Mouse (Mus musculus): Measurements from ENCODE around the gene Olfr1196. TPM values are rescaled to one million over a fixed set of nuclear protein-coding genes. Genes with fewer than 3 reads are reported as not detected.
"Not testable (repeated sequence)": the region's sequence is repeated elsewhere in the genome, so short reads cannot be mapped to it uniquely, and the experiment has no call there.

Olfr1196 gene
- not detected in 2 replicates for polyA plus RNA-seq (2015; fragmentation: Nextera tagmentation; extraction: Ambion mirVana)

DNA sequence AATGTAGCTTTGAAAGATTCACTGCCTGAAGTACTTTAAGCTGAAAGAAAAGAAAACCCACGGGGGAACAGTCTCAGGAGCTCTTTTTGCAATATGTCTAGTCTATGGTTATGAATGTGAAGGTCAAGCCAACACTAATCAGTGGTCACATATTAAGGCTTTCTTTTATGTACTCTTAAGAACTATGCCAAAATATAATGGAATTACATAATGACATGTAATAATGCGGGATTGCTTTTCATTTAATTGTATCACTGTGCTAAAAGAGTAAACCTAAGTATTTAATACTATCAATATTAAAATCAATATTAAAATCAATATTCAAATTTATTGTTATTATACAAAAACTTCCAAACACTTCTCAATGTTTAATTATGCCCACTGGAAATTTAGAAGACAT, at the start of gene Olfr1196:
Gene Olfr1196 (minus strand): TSS at position 101 of the 400 bp plus-strand sequence.
- no peak within 1 kb of the TSS for H3K4me2 ChIP-seq
- no peaks in the 10 kb centered on the region for H3K9me3 ChIP-seq
- H3K9ac ChIP-seq = no peak within 1 kb of the TSS
- WGBS = 84% methylated on average over 2 of the region's 2 CpGs
- no peaks in the 10 kb centered on the region for H3K27me3 ChIP-seq
- H3K27ac ChIP-seq = no peak within 1 kb of the TSS
- no peaks in the 10 kb centered on the region for H3K4me1 ChIP-seq
- no peaks in the 10 kb centered on the region for H3K36me3 ChIP-seq
- no peak for ATAC-seq (ENCODE audit: borderline replicate concordance, extremely low read depth, low FRiP score, low TSS enrichment)
- H3K4me3 ChIP-seq = no peak within 1 kb of the TSS

DNA sequence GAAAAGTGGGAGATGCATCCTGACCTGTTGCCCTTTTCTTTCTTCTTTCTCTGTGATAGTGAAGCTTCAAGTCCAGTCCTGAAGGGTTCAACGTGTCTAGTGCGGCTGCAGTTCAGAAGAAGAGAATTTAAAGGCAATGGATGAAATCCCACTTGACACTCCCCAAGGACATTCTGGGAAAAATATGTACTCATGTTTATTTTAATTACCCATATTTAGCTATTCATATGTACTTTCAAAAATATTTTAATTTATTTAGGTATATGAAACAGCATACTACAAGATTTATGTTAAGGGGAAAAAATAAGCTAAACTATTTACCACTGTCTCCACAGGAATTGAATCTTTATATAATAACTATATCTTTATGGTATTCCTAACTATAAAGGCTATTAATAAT, 46.9 kb upstream of the Olfr1196 start, which contains the start of gene Olfr1198:
Gene Olfr1198 (minus strand): TSS at position 101 of the 400 bp plus-strand sequence.
- Histone ChIP-seq H3K36me3 (no peaks in the 10 kb centered on the region), H3K4me1 (no peaks in the 10 kb centered on the region), H3K4me2 (no peak within 1 kb of the TSS), H3K9me3 (no peaks in the 10 kb centered on the region), H3K4me3 (no peak within 1 kb of the TSS), H3K27me3 (no peaks in the 10 kb centered on the region), H3K27ac (no peak within 1 kb of the TSS), H3K9ac (no peak within 1 kb of the TSS)
- 82% methylated on average over 2 of the region's 2 CpGs for WGBS
- ATAC-seq (ENCODE audit: borderline replicate concordance, extremely low read depth, low FRiP score, low TSS enrichment) = no peak

DNA sequence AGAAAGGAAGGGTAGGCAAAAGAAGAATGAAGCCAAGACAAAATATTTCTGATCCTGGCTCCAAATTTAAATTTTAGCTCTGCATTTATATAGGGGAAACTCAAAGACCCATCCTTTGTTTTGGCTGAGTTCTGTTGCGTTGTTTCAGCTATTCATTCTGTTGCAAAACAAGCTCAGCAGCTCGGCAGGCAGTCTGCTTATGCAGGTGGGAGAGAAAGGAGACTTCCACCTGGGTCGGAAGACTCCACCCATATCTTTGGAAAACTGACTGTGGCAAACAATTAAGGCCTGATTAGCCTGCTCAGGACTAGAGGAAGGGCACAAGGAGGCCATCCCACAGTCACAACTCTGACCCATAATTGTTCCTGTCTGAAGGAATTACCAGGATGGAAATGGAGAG, 39.0 kb upstream of the Olfr1196 start:
- Histone ChIP-seq H3K4me3 (no peak overlapping the region), H3K4me1 (no peaks in the 10 kb centered on the region), H3K9ac (no peak overlapping the region), H3K27ac (no peak overlapping the region), H3K27me3 (no peaks in the 10 kb centered on the region), H3K9me3 (no peaks in the 10 kb centered on the region), H3K4me2 (no peak overlapping the region), H3K36me3 (no peaks in the 10 kb centered on the region)
- no peak for ATAC-seq (ENCODE audit: borderline replicate concordance, extremely low read depth, low FRiP score, low TSS enrichment)
- WGBS = 75% methylated on average over 3 of the region's 3 CpGs

DNA sequence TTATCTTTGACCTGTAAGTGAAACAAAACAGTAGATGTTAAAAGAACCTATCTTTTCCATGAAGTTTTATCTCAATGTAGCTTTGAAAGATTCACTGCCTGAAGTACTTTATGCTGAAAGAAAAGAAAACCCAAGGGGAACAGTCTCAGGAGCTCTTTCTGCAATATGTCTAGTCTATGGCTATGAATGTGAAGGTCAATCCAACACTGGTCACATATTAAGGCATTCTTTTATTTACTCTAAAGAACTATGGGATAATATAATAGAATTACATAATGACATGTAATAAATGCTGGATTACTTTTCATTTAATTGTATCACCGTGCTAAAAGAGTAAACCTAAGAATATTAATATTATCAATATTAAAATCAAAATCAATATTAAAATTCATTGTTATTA, 27.9 kb upstream of the Olfr1196 start, which contains the start of gene Olfr1197:
Gene Olfr1197 (minus strand): TSS at position 101 of the 400 bp plus-strand sequence.
- no peak within 1 kb of the TSS for H3K9ac ChIP-seq
- H3K27me3 ChIP-seq = no peaks in the 10 kb centered on the region
- H3K36me3 ChIP-seq = no peaks in the 10 kb centered on the region
- H3K4me1 ChIP-seq = no peaks in the 10 kb centered on the region
- H3K4me2 ChIP-seq = no peak within 1 kb of the TSS
- H3K4me3 ChIP-seq = no peak within 1 kb of the TSS
- no peak for ATAC-seq (ENCODE audit: borderline replicate concordance, extremely low read depth, low FRiP score, low TSS enrichment)
- WGBS = 78% methylated on average over 1 of the region's 1 CpGs
- no peaks in the 10 kb centered on the region for H3K9me3 ChIP-seq
- H3K27ac ChIP-seq = no peak within 1 kb of the TSS

DNA sequence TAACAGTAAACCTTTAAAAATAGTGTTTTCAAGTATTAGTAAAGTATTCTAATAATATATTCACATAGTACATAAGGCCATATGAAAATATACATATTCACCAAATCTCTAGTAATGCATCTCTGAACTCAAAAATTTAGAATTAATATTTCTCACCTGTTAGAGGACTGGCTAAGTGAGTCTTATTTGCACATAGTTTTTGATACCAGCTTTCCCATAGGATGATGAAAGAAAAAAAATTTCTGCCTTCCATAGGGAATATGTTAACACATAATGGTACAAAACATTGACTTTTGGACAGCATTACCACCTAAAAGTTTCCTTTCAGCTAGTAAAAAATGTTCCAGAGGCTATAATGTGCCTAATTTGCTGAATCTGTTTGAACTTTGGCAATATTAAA, 15.3 kb downstream of the Olfr1196 start, which contains the start of gene Olfr1195:
Gene Olfr1195 (minus strand): TSS at position 101 of the 400 bp plus-strand sequence.
- no peak within 1 kb of the TSS for H3K4me3 ChIP-seq
- no peak within 1 kb of the TSS for H3K4me2 ChIP-seq
- no peaks in the 10 kb centered on the region for H3K4me1 ChIP-seq
- no peak for ATAC-seq (ENCODE audit: borderline replicate concordance, extremely low read depth, low FRiP score, low TSS enrichment)
- no peaks in the 10 kb centered on the region for H3K27me3 ChIP-seq
- no peaks in the 10 kb centered on the region for H3K36me3 ChIP-seq
- no peaks in the 10 kb centered on the region for H3K9me3 ChIP-seq
- H3K9ac ChIP-seq = no peak within 1 kb of the TSS
- no peak within 1 kb of the TSS for H3K27ac ChIP-seq

DNA sequence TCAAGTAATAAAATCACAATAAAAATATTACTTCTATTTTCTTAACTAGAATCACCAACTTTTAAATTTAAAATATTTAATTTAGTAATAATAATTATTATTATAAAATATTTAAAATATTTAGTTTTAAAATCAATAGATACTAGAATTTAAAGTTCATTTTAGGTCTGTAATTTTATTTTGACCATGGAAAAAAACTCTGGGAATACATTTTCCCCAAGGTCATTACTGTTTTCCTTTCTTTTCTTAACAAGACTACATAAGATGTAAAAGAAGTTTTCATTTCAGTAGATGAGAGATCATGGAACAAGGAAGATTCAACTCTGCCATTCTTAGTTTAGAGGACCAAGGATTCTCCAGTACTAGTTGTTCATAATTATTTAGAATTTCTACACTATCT, 29.1 kb downstream of the Olfr1196 start, which contains the start of gene Olfr1193:
Gene Olfr1193 (plus strand): TSS at position 301 of the 400 bp plus-strand sequence.
- H3K4me2 ChIP-seq; H3K4me1 ChIP-seq; H3K4me3 ChIP-seq; H3K9me3 ChIP-seq; H3K9ac ChIP-seq; ATAC-seq (ENCODE audit: borderline replicate concordance, extremely low read depth, low FRiP score, low TSS enrichment); H3K27ac ChIP-seq; H3K36me3 ChIP-seq; H3K27me3 ChIP-seq: not testable (repeated sequence)

DNA sequence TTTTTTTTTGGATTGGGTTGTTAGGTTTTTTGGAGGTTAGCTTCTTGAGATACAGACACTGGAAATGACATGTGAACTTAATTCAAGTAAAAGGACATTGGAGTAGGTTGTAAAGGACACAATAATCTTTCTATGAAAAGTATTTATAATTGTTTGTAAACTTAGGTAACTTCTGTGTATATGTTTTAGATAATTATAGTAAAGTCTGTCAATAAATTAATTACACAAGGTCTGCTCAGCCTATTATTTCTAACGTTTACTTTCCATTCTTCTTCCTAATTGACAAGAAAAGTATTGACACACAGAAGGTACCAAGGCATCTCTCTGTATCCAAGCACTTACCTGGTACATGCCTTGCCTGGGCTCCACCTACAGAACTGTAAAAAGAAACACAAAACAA, 56.2 kb downstream of the Olfr1196 start, which contains the start of gene Olfr1192-ps1:
Gene Olfr1192-ps1 (plus strand): TSS at position 301 of the 400 bp plus-strand sequence.
- ATAC-seq (ENCODE audit: borderline replicate concordance, extremely low read depth, low FRiP score, low TSS enrichment) = no peak
- no peaks in the 10 kb centered on the region for H3K36me3 ChIP-seq

More for the DNA sequence above, 56.2 kb downstream of the Olfr1196 start, which contains the start of gene Olfr1192-ps1:
- no peak within 1 kb of the TSS for H3K4me3 ChIP-seq
- WGBS = 32% methylated on average over 1 of the region's 1 CpGs
- no peak within 1 kb of the TSS for H3K9ac ChIP-seq
- H3K4me2 ChIP-seq = no peak within 1 kb of the TSS
- no peaks in the 10 kb centered on the region for H3K4me1 ChIP-seq
- H3K27me3 ChIP-seq = no peaks in the 10 kb centered on the region
- no peaks in the 10 kb centered on the region for H3K9me3 ChIP-seq
- H3K27ac ChIP-seq = no peak within 1 kb of the TSS

Other genes with a start within 250 kb of the Olfr1196 start
- not detected in 2 replicates for gene Olfr1183, start 249.7 kb downstream of the Olfr1196 start, polyA plus RNA-seq (2015; fragmentation: Nextera tagmentation; extraction: Ambion mirVana)
- gene Olfr1184, start 221.0 kb downstream of the Olfr1196 start, polyA plus RNA-seq (2015; fragmentation: Nextera tagmentation; extraction: Ambion mirVana) = not detected in 2 replicates
- gene Olfr1185-ps1, start 211.3 kb downstream of the Olfr1196 start, polyA plus RNA-seq (2015; fragmentation: Nextera tagmentation; extraction: Ambion mirVana) = not detected in 2 replicates
- gene Olfr1186, start 186.0 kb downstream of the Olfr1196 start, polyA plus RNA-seq (2015; fragmentation: Nextera tagmentation; extraction: Ambion mirVana) = not detected in 2 replicates
- gene Olfr1188, start 147.7 kb downstream of the Olfr1196 start, polyA plus RNA-seq (2015; fragmentation: Nextera tagmentation; extraction: Ambion mirVana) = not detected in 2 replicates
- gene Olfr1189, start 118.1 kb downstream of the Olfr1196 start, polyA plus RNA-seq (2015; fragmentation: Nextera tagmentation; extraction: Ambion mirVana) = not detected in 2 replicates
- gene Olfr1191-ps1, start 64.1 kb downstream of the Olfr1196 start, polyA plus RNA-seq (2015; fragmentation: Nextera tagmentation; extraction: Ambion mirVana) = not detected in 2 replicates
- gene Olfr1192-ps1, start 56.1 kb downstream of the Olfr1196 start, polyA plus RNA-seq (2015; fragmentation: Nextera tagmentation; extraction: Ambion mirVana) = not detected in 2 replicates
- not detected in 2 replicates for gene Olfr1193, start 29.0 kb downstream of the Olfr1196 start, polyA plus RNA-seq (2015; fragmentation: Nextera tagmentation; extraction: Ambion mirVana)
- gene Olfr1195, start 15.4 kb downstream of the Olfr1196 start, polyA plus RNA-seq (2015; fragmentation: Nextera tagmentation; extraction: Ambion mirVana) = not detected in 2 replicates
- gene Olfr1197, start 27.8 kb upstream of the Olfr1196 start, polyA plus RNA-seq (2015; fragmentation: Nextera tagmentation; extraction: Ambion mirVana) = not detected in 2 replicates
- gene Olfr1198, start 46.8 kb upstream of the Olfr1196 start, polyA plus RNA-seq (2015; fragmentation: Nextera tagmentation; extraction: Ambion mirVana) = not detected in 2 replicates
- not detected in 2 replicates for gene Olfr1199, start 55.9 kb upstream of the Olfr1196 start, polyA plus RNA-seq (2015; fragmentation: Nextera tagmentation; extraction: Ambion mirVana)
- gene Olfr1200, start 65.9 kb upstream of the Olfr1196 start, polyA plus RNA-seq (2015; fragmentation: Nextera tagmentation; extraction: Ambion mirVana) = not detected in 2 replicates
- not detected in 2 replicates for gene Olfr1201, start 88.4 kb upstream of the Olfr1196 start, polyA plus RNA-seq (2015; fragmentation: Nextera tagmentation; extraction: Ambion mirVana)
- gene Olfr1202, start 109.9 kb upstream of the Olfr1196 start, polyA plus RNA-seq (2015; fragmentation: Nextera tagmentation; extraction: Ambion mirVana) = not detected in 2 replicates
- not detected in 2 replicates for gene Olfr1205, start 125.1 kb upstream of the Olfr1196 start, polyA plus RNA-seq (2015; fragmentation: Nextera tagmentation; extraction: Ambion mirVana)
- not detected in 2 replicates for gene Olfr1204, start 144.7 kb upstream of the Olfr1196 start, polyA plus RNA-seq (2015; fragmentation: Nextera tagmentation; extraction: Ambion mirVana)
- gene Olfr1206, start 158.6 kb upstream of the Olfr1196 start, polyA plus RNA-seq (2015; fragmentation: Nextera tagmentation; extraction: Ambion mirVana) = not detected in 2 replicates
- gene Olfr1208, start 197.7 kb upstream of the Olfr1196 start, polyA plus RNA-seq (2015; fragmentation: Nextera tagmentation; extraction: Ambion mirVana) = not detected in 2 replicates
- gene Olfr1209, start 210.6 kb upstream of the Olfr1196 start, polyA plus RNA-seq (2015; fragmentation: Nextera tagmentation; extraction: Ambion mirVana) = not detected in 2 replicates
- not detected in 2 replicates for gene Olfr1211, start 233.5 kb upstream of the Olfr1196 start, polyA plus RNA-seq (2015; fragmentation: Nextera tagmentation; extraction: Ambion mirVana)
- gene Olfr1212, start 249.4 kb upstream of the Olfr1196 start, polyA plus RNA-seq (2015; fragmentation: Nextera tagmentation; extraction: Ambion mirVana) = not detected in 2 replicates

Data from lung, embryonic 15.5 days (tissue).